Mouse (Mus musculus) ovary, adult 18-20 months (tissue): ENCODE data around the gene 1700025F22Rik.
"Not testable (repeated sequence)": the region's sequence is repeated elsewhere in the genome, so short reads cannot be mapped to it uniquely, and the experiment has no call there.

Source experiments
- DNase-seq: peaks from one replicate; pipeline ENCODE4 v3.0.0; 2022; ENCODE audit warnings: low spot score, mixed read lengths

1700025F22Rik gene

GRCm38 (mm10) chr19:11165172-11165571 is at the start of gene 1700025F22Rik:
TSS of gene 1700025F22Rik (minus strand) at chr19:11165320.
- no peak for DNase-seq

- no peak for DNase-seq
Observed at GRCm38 (mm10) chr19:11196546-11196945, 31.4 kb upstream of the 1700025F22Rik start, which contains the start of gene Ms4a13. TSS of gene Ms4a13 (minus strand) at chr19:11196737.

GRCm38 (mm10) chr19:11192552-11192951 is 27.4 kb upstream of the 1700025F22Rik start:
- DNase-seq: no peak

- DNase-seq: no peak
Observed at GRCm38 (mm10) chr19:11184121-11184520, 19.0 kb upstream of the 1700025F22Rik start.

GRCm38 (mm10) chr19:11177464-11177863 is 12.3 kb upstream of the 1700025F22Rik start:
- no peak for DNase-seq

- not testable (repeated sequence) for DNase-seq
Observed at GRCm38 (mm10) chr19:11157890-11158289, 7.2 kb downstream of the 1700025F22Rik start.

GRCm38 (mm10) chr19:11135336-11135735 is 29.8 kb downstream of the 1700025F22Rik start:
- no peak for DNase-seq

- no peak for DNase-seq
Observed at GRCm38 (mm10) chr19:11134852-11135251, 30.3 kb downstream of the 1700025F22Rik start.

- not testable (repeated sequence) for DNase-seq
Observed at GRCm38 (mm10) chr19:11130776-11131175, 34.3 kb downstream of the 1700025F22Rik start, which contains the start of gene 1700017D01Rik. TSS of gene 1700017D01Rik (minus strand) at chr19:11130876.

- no peak for DNase-seq
Observed at GRCm38 (mm10) chr19:11129702-11130101, 35.4 kb downstream of the 1700025F22Rik start.

- DNase-seq: not testable (repeated sequence)
Observed at GRCm38 (mm10) chr19:11121016-11121420, 44.1 kb downstream of the 1700025F22Rik start.

- DNase-seq: no peak
Observed at GRCm38 (mm10) chr19:11119338-11119737, 45.8 kb downstream of the 1700025F22Rik start.

GRCm38 (mm10) chr19:11107746-11108145 is 57.4 kb downstream of the 1700025F22Rik start:
- peak; percentile 9 for DNase-seq

GRCm38 (mm10) chr19:11101880-11102279 is 63.2 kb downstream of the 1700025F22Rik start:
- no peak for DNase-seq

- DNase-seq: no peak
Observed at GRCm38 (mm10) chr19:11098401-11098800, 66.7 kb downstream of the 1700025F22Rik start.

- not testable (repeated sequence) for DNase-seq
Observed at GRCm38 (mm10) chr19:11092131-11092530, 73.0 kb downstream of the 1700025F22Rik start.
